Mouse (Mus musculus): ENCODE measurements around the gene Ets2. TPM values are rescaled to one million over a fixed set of nuclear protein-coding genes. Genes with fewer than 3 reads are reported as not detected.
"Not testable (repeated sequence)": the region's sequence is repeated elsewhere in the genome, so short reads cannot be mapped to it uniquely, and the experiment has no call there.

Gene Ets2
- total RNA-seq, 2 experiments from 2014 or later: 64.8 to 73.7 TPM

DNA sequence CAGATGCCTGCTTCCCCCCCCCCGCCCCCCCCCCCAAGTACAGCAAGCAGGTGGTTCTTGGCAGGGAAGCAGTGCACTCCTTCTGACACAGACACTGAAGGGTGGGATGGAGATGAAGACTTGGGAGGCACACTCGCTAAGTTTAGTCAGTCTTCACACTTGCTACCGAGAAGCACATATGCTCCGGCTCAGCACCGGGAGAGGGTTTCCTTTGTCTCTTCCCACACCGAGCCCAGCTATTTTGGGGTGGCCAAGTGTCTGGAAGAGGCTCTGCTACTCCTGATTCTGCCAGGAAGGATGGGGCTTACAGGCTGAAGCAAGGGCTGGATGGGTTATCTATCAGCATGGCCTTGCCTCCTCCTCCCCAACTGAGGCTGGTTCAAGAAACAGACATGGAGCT is 5.3 kb upstream of the Ets2 start:
- DNase-seq (ENCODE audit: low spot score in 2 of 2): no peak

- no peak for DNase-seq (ENCODE audit: low spot score in 2 of 2)
Observed at GRCm38 (mm10) chr16:95699721-95700120, 2.2 kb upstream of the Ets2 start.

- DNase-seq (ENCODE audit: low spot score in 2 of 2): no peak
Observed at GRCm38 (mm10) chr16:95700224-95700623, 1.7 kb upstream of the Ets2 start.

DNA sequence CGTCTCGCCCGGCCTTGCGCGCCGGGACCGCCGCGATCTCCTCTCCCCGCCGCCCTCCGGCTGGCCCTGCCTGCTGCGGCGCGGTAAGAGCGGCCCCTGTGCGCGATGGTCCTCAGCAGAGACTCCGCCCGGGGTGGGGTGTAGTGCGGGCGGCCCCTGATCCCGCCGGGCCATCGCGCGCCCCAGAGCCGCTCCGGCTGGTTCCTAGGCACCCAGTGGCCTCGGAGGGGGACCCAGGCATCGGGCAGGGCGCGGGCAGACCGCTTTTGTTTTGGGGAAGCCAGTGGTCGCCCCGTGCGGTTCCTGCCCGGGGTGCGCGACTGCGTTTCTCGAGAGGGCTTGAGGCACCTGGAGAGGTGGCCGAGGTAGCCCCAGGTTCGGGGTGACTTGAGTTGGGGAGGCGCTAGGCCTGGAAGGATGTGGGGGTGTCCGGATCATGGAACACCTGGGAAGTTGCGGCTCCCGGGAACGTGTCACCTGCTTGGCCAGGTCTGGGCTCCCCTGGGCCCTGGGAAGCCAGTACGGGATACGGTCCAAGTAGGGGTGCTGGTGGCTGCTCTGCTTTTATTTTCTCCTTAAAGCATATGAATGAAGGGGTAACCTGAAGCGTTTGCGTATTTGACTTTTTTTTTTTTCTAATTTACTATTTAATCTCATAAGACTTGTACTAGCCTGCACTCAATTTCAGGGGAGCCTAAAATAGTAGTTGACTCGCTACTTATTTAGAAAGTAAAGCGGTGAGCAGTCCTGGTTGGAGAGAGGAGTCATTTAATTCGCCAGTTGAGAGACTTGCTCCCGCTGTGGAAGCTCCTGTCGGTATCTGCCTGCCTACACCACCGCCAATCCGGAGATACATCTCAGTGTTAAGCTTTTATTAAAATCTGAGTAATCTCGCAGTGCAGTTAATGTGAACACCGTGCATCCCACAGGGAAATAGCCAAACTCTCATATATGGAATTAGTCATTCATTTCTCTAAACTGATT is 979 bp downstream of the Ets2 start:
- DNase-seq (ENCODE audit: low spot score in 2 of 2): no peak

DNA sequence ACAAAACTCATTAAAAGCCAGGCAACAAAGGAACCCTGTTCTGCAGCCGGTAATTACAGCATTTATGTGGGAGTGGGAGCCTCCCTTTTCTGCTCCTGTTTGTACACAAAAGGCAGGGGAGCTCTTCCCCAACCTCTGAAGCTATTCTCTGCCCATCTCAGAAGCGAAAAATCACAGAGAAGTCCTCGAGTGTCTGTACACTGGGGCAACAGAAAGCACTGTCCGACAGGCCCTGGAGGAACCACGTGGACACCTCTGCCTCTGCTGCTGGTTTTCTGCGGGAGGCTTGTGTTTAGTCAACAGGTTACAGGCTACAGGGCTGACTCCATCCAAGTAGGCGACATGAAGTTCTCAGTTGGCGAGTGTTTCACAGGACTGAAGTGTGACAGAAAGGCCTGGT is 2.1 kb downstream of the Ets2 start:
- no peak for DNase-seq (ENCODE audit: low spot score in 2 of 2)

- no peak for DNase-seq (ENCODE audit: low spot score in 2 of 2)
Observed at GRCm38 (mm10) chr16:95704662-95705330, 2.9 kb downstream of the Ets2 start.

- no peak for DNase-seq (ENCODE audit: low spot score in 2 of 2)
Observed at GRCm38 (mm10) chr16:95705771-95706170, 3.9 kb downstream of the Ets2 start.

DNA sequence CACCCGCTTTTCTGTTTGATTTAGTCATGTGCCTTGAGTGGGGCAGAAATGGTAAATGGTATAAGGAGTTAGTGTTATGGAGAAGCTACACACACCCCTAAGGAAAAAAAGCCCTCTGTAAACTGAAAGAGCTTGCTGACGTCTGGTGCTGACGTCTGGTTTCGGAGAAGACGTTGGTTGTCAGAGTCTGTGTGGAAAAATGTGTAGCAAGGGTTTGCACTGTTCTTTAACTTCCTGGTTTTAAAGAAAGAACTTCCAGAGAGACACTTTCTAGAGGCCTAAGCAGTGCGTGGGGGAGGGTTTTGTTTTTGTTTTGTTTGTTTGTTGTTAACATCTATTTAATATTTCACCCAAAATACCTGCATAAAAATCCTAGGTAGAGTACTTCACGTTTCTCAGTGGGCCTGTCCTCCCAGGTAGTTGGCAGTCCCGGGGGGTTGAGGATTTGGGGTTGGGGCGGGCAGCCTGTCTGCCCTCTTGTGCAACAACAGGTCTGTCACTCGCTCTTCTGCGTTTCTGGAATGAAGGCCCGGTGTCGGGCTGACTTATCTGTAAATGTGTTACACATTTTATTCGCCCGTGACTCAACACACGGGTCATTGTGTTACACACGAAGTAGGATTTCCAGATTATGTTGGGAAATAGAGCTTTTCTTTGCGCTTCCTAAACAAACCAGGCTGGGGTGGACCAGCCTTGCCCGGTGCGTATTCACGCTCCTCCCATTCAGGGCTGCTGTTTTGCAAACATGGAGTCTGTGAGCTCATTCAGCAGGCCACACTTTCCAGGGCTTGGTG is 6.5 kb downstream of the Ets2 start:
- no peak for DNase-seq (ENCODE audit: low spot score in 2 of 2)

DNA sequence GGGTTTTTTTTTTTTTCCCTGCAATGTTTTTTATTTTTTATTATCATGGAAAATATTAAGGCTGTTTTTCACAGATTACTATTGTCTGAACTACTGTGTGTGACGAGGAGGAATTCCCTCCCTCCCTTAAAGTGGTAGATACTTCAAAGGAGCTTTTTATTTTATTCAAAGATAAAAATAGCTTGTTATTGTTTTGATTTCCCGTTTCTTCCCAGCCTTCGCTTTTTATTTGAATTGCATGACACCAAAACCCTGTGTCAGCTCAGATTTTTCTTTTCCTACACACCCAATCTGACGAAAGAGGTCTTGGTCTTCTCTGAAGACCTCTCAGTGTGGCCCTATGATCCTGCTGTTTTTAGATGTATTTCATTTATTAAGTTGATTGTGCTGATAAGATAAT is 7.3 kb downstream of the Ets2 start:
- DNase-seq (ENCODE audit: low spot score in 2 of 2): no peak

DNA sequence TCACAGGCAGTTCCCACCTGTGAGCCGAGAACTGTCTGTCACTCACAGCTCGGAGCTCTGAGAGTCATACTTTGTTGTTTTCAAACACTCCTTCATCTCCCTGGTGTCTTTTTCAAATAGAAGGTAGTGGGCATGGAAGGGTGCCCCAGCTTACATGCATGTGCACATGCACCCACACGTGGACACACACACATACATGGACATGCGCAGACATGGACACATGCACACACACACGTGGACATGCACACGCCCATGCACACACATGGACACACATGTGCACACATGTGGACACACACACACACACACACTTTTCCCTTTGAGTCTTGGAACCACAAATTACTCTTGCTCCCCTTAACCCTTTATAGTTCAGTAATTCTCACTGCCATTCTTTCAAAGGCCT is 8.3 kb downstream of the Ets2 start:
- DNase-seq (ENCODE audit: low spot score in 2 of 2): no peak

- DNase-seq (ENCODE audit: low spot score in 2 of 2): no peak
Observed at GRCm38 (mm10) chr16:95712121-95712520, 10.2 kb downstream of the Ets2 start.

- not testable (repeated sequence) for DNase-seq (ENCODE audit: low spot score in 2 of 2)
Observed at GRCm38 (mm10) chr16:95713077-95713476, 11.2 kb downstream of the Ets2 start.

DNA sequence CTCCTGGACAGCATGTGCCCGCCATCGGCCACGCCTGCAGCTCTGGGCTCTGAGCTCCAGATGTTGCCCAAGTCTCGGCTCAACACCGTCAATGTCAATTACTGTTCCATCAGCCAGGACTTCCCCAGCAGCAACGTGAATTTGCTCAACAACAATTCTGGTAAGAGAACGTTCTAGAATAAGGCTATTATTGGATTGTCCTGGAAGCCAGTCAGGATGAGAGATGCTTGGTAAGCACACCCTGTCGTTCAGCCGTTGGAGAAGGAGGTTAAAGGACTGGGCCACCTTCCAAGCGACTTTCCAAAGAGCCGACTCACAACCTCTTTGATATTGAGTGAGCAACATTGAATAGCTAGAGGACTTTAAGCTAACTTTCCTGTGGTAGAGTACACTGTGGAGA is 13.2 kb downstream of the Ets2 start:
- no peak for DNase-seq (ENCODE audit: low spot score in 2 of 2)

- no peak for DNase-seq (ENCODE audit: low spot score in 2 of 2)
Observed at GRCm38 (mm10) chr16:95716061-95716706, 14.3 kb downstream of the Ets2 start.

GRCm38 (mm10) chr16:95717631-95718030 is 15.8 kb downstream of the Ets2 start:
- DNase-seq (ENCODE audit: low spot score in 2 of 2): no peak

DNA sequence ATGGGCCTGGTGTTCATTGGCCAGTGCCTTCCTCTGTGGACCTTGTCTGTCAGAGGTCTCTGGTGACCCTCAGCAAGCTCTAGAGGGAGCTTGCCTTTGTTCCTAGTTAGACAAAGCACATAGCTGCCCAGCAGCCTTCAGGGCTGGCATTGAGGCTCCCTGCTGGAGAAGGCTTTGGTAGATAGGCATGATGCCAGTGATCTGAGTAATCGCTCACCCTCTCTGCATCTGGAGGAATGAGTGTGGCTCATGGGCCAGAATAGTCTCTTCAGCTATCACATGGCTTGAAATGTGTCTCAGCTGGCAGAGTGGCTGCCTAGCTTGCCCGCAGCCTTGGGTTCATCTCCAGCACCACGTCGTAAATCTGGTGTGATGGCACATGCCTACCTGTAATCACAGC is 16.2 kb downstream of the Ets2 start:
- peak in 1 of 2 experiments; percentile 35 for DNase-seq (ENCODE audit: low spot score in 2 of 2)

GRCm38 (mm10) chr16:95720532-95720931 is 18.7 kb downstream of the Ets2 start:
- no peak for DNase-seq (ENCODE audit: low spot score in 2 of 2)

DNA sequence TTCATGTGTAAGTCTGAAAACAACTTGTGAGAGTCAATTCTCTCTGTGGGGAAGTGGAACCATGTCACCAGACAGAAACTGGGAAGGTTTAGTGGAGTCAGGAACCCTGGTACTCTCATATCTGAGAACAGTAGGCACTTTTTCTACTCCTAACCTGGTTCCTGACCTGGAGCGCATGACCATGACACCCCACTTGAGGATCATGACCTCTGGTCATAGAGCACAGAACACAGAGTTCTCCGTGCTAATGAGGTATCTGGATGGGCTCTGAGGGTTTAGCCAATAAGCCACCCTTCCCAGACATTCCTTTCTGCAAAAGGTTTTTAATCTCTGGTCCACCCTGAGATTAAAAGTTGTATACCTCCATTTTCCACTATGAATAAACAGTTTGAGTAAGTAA is 22.4 kb downstream of the Ets2 start:
- no peak for DNase-seq (ENCODE audit: low spot score in 2 of 2)

GRCm38 (mm10) chr16:95724776-95725175 is 22.9 kb downstream of the Ets2 start:
- DNase-seq (ENCODE audit: low spot score in 2 of 2): no peak

DNA sequence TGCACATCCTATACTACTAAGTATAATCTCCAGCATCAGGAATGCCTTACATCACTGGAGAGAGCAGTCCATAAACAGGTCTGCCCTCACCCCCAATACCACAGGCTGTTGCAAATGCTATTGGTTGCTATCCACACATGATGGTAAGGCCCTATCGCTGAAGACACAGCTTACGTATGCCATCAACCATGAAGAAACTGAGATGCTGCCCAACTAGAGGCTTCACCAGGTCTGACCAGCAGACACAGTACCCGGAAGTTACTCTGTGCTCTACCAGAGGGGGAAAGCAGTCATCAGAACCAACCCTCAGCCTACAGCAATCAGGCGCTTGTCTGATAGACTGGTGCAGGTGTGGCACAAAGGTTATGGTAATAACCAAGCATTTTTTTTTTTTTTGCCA is 24.9 kb downstream of the Ets2 start:
- no peak for DNase-seq (ENCODE audit: low spot score in 2 of 2)

Measured in adrenal gland, postnatal 4 days (tissue).